In genomic region chr2:128348556-128348955, GRCm38 (mm10) we compare ENCODE assay signal across 21 mouse cellular contexts.
A peak's percentile ranks its signal among the peaks of the same experiment; 100 is the strongest.
DNase-seq lines count a peak whose midpoint lies in the region; ATAC-seq and TF ChIP-seq lines count a peak whose summit lies in the region.
"Had no signal": no experiment of that assay in that cellular context is flagged by ENCODE, and none has a peak within 500 bp of the region (broad histone marks: within the 10 kb centered on the region; RNA-seq: fewer than 3 reads in every experiment).

No protein-coding gene starts in this region.

- no peaks in the 10 kb centered on the region for H3K4me1 ChIP-seq in liver, adult 2 months (ENCODE audit: control insufficient read depth, insufficient read depth, low read length)
- H3K4me1 ChIP-seq in MEL (ENCODE audit: control insufficient read depth in 1 of 2, insufficient read depth in 2 of 2, low read length in 2 of 2), result no peaks in the 10 kb centered on the region
- H3K4me1 ChIP-seq in forebrain, embryonic 13.5 days, result no peaks in the 10 kb centered on the region
- H3K4me1 ChIP-seq: hindbrain, embryonic 15.5 days; liver, embryonic 15.5 days; midbrain, embryonic 12.5 days had no signal

- H3K4me2 ChIP-seq in forebrain, embryonic 13.5 days, result no peak overlapping the region
- H3K4me2 ChIP-seq: heart, embryonic 13.5 days; hindbrain, embryonic 15.5 days; liver, embryonic 15.5 days; midbrain, embryonic 12.5 days had no signal

- no peak overlapping the region for H3K4me3 ChIP-seq in liver, adult 2 months (ENCODE audit: insufficient read depth, low read depth, low read length)
- H3K4me3 ChIP-seq in MEL (ENCODE audit: control insufficient read depth in 1 of 2, insufficient read depth in 1 of 2, low read depth in 2 of 2, low read length in 2 of 2), result no peak overlapping the region
- H3K4me3 ChIP-seq in forebrain, embryonic 13.5 days, result no peak overlapping the region
- H3K4me3 ChIP-seq: heart, embryonic 13.5 days; hindbrain, embryonic 15.5 days; liver, embryonic 15.5 days; midbrain, embryonic 12.5 days had no signal

- H3K27me3 ChIP-seq in liver, adult 2 months (ENCODE audit: control insufficient read depth, insufficient read depth, low read length), result no peaks in the 10 kb centered on the region
- no peaks in the 10 kb centered on the region for H3K27me3 ChIP-seq in MEL (ENCODE audit: control insufficient read depth in 1 of 2, insufficient read depth in 2 of 2, low read length in 2 of 2)
- H3K27me3 ChIP-seq in forebrain, embryonic 13.5 days, result no peaks in the 10 kb centered on the region
- H3K27me3 ChIP-seq: heart, embryonic 13.5 days; hindbrain, embryonic 15.5 days; liver, embryonic 15.5 days; midbrain, embryonic 12.5 days had no signal

- WGBS in liver, adult 2 months, result 83% methylated on average over 2 of the region's 2 CpGs
- 75% methylated on average over 2 of the region's 2 CpGs for WGBS in forebrain, embryonic 13.5 days

- H3K79me2 ChIP-seq in liver, adult 2 months (ENCODE audit: control insufficient read depth, insufficient read depth, low read length), result no peaks in the 10 kb centered on the region
- H3K79me2 ChIP-seq in MEL (ENCODE audit: control insufficient read depth, insufficient read depth, low read length, poor library complexity), result no peaks in the 10 kb centered on the region

- H3K36me3 ChIP-seq in liver, adult 2 months (ENCODE audit: control insufficient read depth, insufficient read depth, low read length), result no peaks in the 10 kb centered on the region
- no peaks in the 10 kb centered on the region for H3K36me3 ChIP-seq in MEL (ENCODE audit: control insufficient read depth in 1 of 2, insufficient read depth in 2 of 2, low read length in 2 of 2)
- no peaks in the 10 kb centered on the region for H3K36me3 ChIP-seq in forebrain, embryonic 13.5 days (ENCODE audit: poor library complexity, severe bottlenecking)
- H3K36me3 ChIP-seq: G1E; heart, embryonic 13.5 days; hindbrain, embryonic 15.5 days; liver, embryonic 15.5 days; midbrain, embryonic 12.5 days had no signal

- peak; percentile 20; the same call in 1 of the 2 replicates for TF ChIP-seq CTCF in liver, adult 2 months (IDR thresholded peaks at IDR 0.05; ENCODE audit: low read depth, low read length)
- TF ChIP-seq CTCF in MEL (IDR thresholded peaks at IDR 0.05 in 2 of 3, conservative IDR thresholded peaks at IDR 0.05 in 1 of 3; ENCODE audit: control insufficient read depth in 1 of 3, insufficient read depth in 1 of 3, low read depth in 2 of 3, low read length in 3 of 3, poor library complexity in 1 of 3, severe bottlenecking in 1 of 3), result peak; percentile 48 to 55 (median 49)

- no peak for TF ChIP-seq EP300 in MEL (IDR thresholded peaks at IDR 0.05; ENCODE audit: low read depth in 1 of 2, low read length in 2 of 2)

- TF ChIP-seq POLR2A in liver, adult 2 months (IDR thresholded peaks at IDR 0.05; ENCODE audit: extremely low read depth, insufficient read depth, low read length), result no peak
- no peak for TF ChIP-seq POLR2A in MEL (IDR thresholded peaks at IDR 0.05; ENCODE audit: control insufficient read depth in 1 of 2, insufficient read depth in 1 of 2, low read depth in 1 of 2, low read length in 2 of 2, poor library complexity in 1 of 2)

- no peaks in the 10 kb centered on the region for H3K9me3 ChIP-seq in MEL (replicated peaks; ENCODE audit: insufficient read depth, low read length)
- H3K9me3 ChIP-seq in forebrain, embryonic 13.5 days (replicated peaks), result no peaks in the 10 kb centered on the region
- H3K9me3 ChIP-seq: G1E; heart, embryonic 13.5 days; hindbrain, embryonic 15.5 days; liver, embryonic 15.5 days; midbrain, embryonic 12.5 days had no signal

- no peak overlapping the region for H3K9ac ChIP-seq in liver, adult 2 months (ENCODE audit: low read depth, low read length)
- no peak overlapping the region for H3K9ac ChIP-seq in MEL (ENCODE audit: control insufficient read depth, low read depth, low read length, poor library complexity, severe bottlenecking)
- no peak overlapping the region for H3K9ac ChIP-seq in forebrain, embryonic 13.5 days
- H3K9ac ChIP-seq: heart, embryonic 13.5 days; hindbrain, embryonic 15.5 days; liver, embryonic 15.5 days; midbrain, embryonic 12.5 days had no signal

- intact Hi-C loops in left cerebral cortex, postnatal 25 days (cut with DNase I), result no loop called here

- no peak for DNase-seq in liver, adult 2 months (ENCODE audit: extremely low read depth, low read depth, low spot score)
- DNase-seq in liver, result no peak
- DNase-seq in thymus, postnatal 4 days, result peak; percentile 44
- DNase-seq in thymus, postnatal 0 days (ENCODE audit: low spot score), result no peak
- DNase-seq in MEL (ENCODE audit: low read depth, low spot score), result no peak
- no peak for DNase-seq in left cerebral cortex, postnatal 25 days (ENCODE audit: low spot score in 2 of 2)
- DNase-seq: adrenal gland, adult 8-10 months; cerebellum, adult 18-20 months; cerebellum, postnatal 36 days; heart, postnatal 36 days; kidney, adult 11 months; left cerebral cortex, postnatal 4 days; retina, postnatal 1 day; thymus, adult 18-20 months had no signal

- TF ChIP-seq RAD21 in MEL (IDR thresholded peaks at IDR 0.05; ENCODE audit: low read depth, low read length), result peak; percentile 61

- no peak for ATAC-seq in forebrain, embryonic 13.5 days
- ATAC-seq: forebrain, embryonic 14.5 days had no signal

- H3K27ac ChIP-seq in liver, adult 2 months (replicated peaks; ENCODE audit: insufficient read depth, low read depth, low read length), result no peak overlapping the region
- no peak overlapping the region for H3K27ac ChIP-seq in MEL (ENCODE audit: control insufficient read depth, low read depth, low read length)
- no peak overlapping the region for H3K27ac ChIP-seq in forebrain, embryonic 13.5 days
- H3K27ac ChIP-seq: heart, embryonic 13.5 days; hindbrain, embryonic 15.5 days; liver, embryonic 15.5 days; midbrain, embryonic 12.5 days had no signal

TF ChIP-seq in MEL, 35 proteins besides CTCF, POLR2A, EP300 and RAD21:
- TF ChIP-seq SMC3 (IDR thresholded peaks at IDR 0.05; ENCODE audit: low read depth, low read length) (peak; percentile 57), ZC3H11A (IDR thresholded peaks at IDR 0.05; ENCODE audit: low read depth, low read length) (peak; percentile 68), USF1 (IDR thresholded peaks at IDR 0.05; ENCODE audit: low read depth, low read length) (no peak), POLR2AphosphoS5 (IDR thresholded peaks at IDR 0.05; ENCODE audit: borderline replicate concordance, low read depth, low read length) (no peak)
